Mouse (Mus musculus) kidney, postnatal 0 days (tissue): ENCODE results near the gene Nfu1. TPM values are rescaled to one million over a fixed set of nuclear protein-coding genes. Genes with fewer than 3 reads are reported as not detected.

Experiments
- ATAC-seq: fragments of 200-750 bp; cut with Nextera tagmentation; replicated peaks from 2 replicates; pipeline ENCODE4 v1.8.0; 2017; ENCODE audit warnings: low read depth, moderate number of reproducible peaks, moderate TSS enrichment, moderate library complexity; ENCODE audit not compliant: low FRiP score
- DNase-seq: peaks from one replicate; pipeline ENCODE4 v3.0.0-alpha.2; 2016; ENCODE audit warnings: low spot score
- H3K27ac ChIP-seq: fragments of 300-500 bp; sonication (generic); 2 replicates; pipeline ENCODE4 v1.5.1; 2014; ENCODE audit warnings: mild to moderate bottlenecking
- H3K27me3 ChIP-seq: fragments of 300-500 bp; sonication (generic); 2 replicates; pipeline ENCODE4 v1.6.1; 2014; ENCODE audit warnings: low read length, mixed read lengths; ENCODE audit not compliant: insufficient read depth
- H3K36me3 ChIP-seq: fragments of 300-500 bp; sonication (generic); 2 replicates; pipeline ENCODE4 v1.6.1; 2014; ENCODE audit warnings: low read length, mixed read lengths; ENCODE audit not compliant: insufficient read depth
- H3K4me1 ChIP-seq: fragments of 300-500 bp; sonication (generic); replicated peaks from 2 replicates; pipeline ENCODE4 v1.6.1; 2014; ENCODE audit warnings: antibody characterized with exemption, low read length, mixed read lengths; ENCODE audit not compliant: insufficient read depth
- H3K4me2 ChIP-seq: fragments of 300-500 bp; sonication (generic); 2 replicates; pipeline ENCODE4 v1.6.1; 2014; ENCODE audit warnings: mild to moderate bottlenecking, low read length, moderate library complexity, mixed read lengths
- H3K4me3 ChIP-seq: fragments of 300-500 bp; sonication (generic); replicated peaks from 2 replicates; pipeline ENCODE4 v1.5.1; 2014; ENCODE audit warnings: low read depth, low read length
- H3K9ac ChIP-seq: fragments of 300-500 bp; sonication (generic); 2 replicates; pipeline ENCODE4 v1.6.1; 2014; ENCODE audit warnings: low read depth, low read length
- H3K9me3 ChIP-seq: fragments of 300-500 bp; sonication (generic); replicated peaks from 2 replicates; pipeline ENCODE4 v1.6.1; 2016; ENCODE audit warnings: low read length, inconsistent platforms, mixed read lengths
- CTCF ChIP-seq: IDR thresholded peaks from 2 replicates; pipeline ENCODE4 v1.5.1; 2016; ENCODE audit warnings: antibody characterized with exemption, low read depth, mild to moderate bottlenecking, moderate library complexity
- WGBS: fragments of 180-500 bp; shearing (Covaris S2); extraction: QIAGEN DNeasy Blood & Tissue Kit; methylation state at CpG from one replicate; pipeline ENCODE4 v1.1.7; 2014; 5-methylcytosine and 5-hydroxymethylcytosine counted together
- polyA plus RNA-seq: library from polyadenylated mRNA; unstranded; fragments of >200 nt; fragmentation: Nextera tagmentation; extraction: Ambion mirVana; gene quantifications from 2 replicates; pipeline ENCODE4 v1.2.1, GENCODE M21; 2015

Nfu1 gene
- polyA plus RNA-seq, 1 experiment from 2014 or later: 115 TPM

GRCm38 (mm10) chr6:87032401-87032800 is 23.4 kb downstream of the Nfu1 start:
- DNase-seq (no peak), ATAC-seq (no peak)
- Histone ChIP-seq H3K9me3 (no peaks in the 10 kb centered on the region), H3K27ac (no peak overlapping the region), H3K27me3 (no peaks in the 10 kb centered on the region), H3K4me2 (no peak overlapping the region), H3K9ac (no peak overlapping the region), H3K4me1 (no peaks in the 10 kb centered on the region), H3K36me3 (no peaks in the 10 kb centered on the region; the same call in 1 of the 2 replicates), H3K4me3 (no peak overlapping the region)
- 93% methylated on average over 3 of the region's 3 CpGs for WGBS
- no peak for TF ChIP-seq CTCF

GRCm38 (mm10) chr6:87034395-87034794 is 25.4 kb downstream of the Nfu1 start:
- H3K9ac ChIP-seq: no peak overlapping the region
- no peak for TF ChIP-seq CTCF
- ATAC-seq (no peak), DNase-seq (no peak)
- 72% methylated on average over 3 of the region's 3 CpGs for WGBS
- no peak overlapping the region for H3K4me3 ChIP-seq
- no peak overlapping the region for H3K27ac ChIP-seq
- no peak overlapping the region for H3K4me2 ChIP-seq
- no peaks in the 10 kb centered on the region for H3K9me3 ChIP-seq
- H3K4me1 ChIP-seq: no peaks in the 10 kb centered on the region
- no peaks in the 10 kb centered on the region for H3K36me3 ChIP-seq
- H3K27me3 ChIP-seq: no peaks in the 10 kb centered on the region

GRCm38 (mm10) chr6:87037826-87038620 is 29.0 kb downstream of the Nfu1 start:
- Histone ChIP-seq H3K4me1 (no peaks in the 10 kb centered on the region), H3K4me3 (no peak overlapping the region), H3K4me2 (no peak overlapping the region), H3K27ac (no peak overlapping the region), H3K9me3 (no peaks in the 10 kb centered on the region), H3K36me3 (no peaks in the 10 kb centered on the region), H3K9ac (no peak overlapping the region), H3K27me3 (no peaks in the 10 kb centered on the region)
- WGBS: 86% methylated on average over 10 of the region's 10 CpGs
- no peak for ATAC-seq
- no peak for DNase-seq
- TF ChIP-seq CTCF: no peak

- Histone ChIP-seq H3K36me3 (no peaks in the 10 kb centered on the region), H3K4me2 (no peak overlapping the region), H3K4me3 (no peak overlapping the region), H3K9ac (no peak overlapping the region), H3K27ac (no peak overlapping the region), H3K27me3 (no peaks in the 10 kb centered on the region), H3K9me3 (no peaks in the 10 kb centered on the region), H3K4me1 (peaks cover 7% of the 10 kb centered on the region; the same call in 1 of the 2 replicates)
- WGBS: 87% methylated on average over 8 of the region's 8 CpGs
- DNase-seq: no peak
- TF ChIP-seq CTCF: no peak
- no peak for ATAC-seq
Observed at GRCm38 (mm10) chr6:87039161-87039560, 30.1 kb downstream of the Nfu1 start.

GRCm38 (mm10) chr6:87040971-87041370 is 31.9 kb downstream of the Nfu1 start:
- TF ChIP-seq CTCF: no peak
- no peaks in the 10 kb centered on the region for H3K9me3 ChIP-seq
- peaks cover 7% of the 10 kb centered on the region; the same call in 1 of the 2 replicates for H3K4me1 ChIP-seq
- ATAC-seq: no peak
- H3K27ac ChIP-seq: no peak overlapping the region
- H3K9ac ChIP-seq: no peak overlapping the region
- H3K27me3 ChIP-seq: no peaks in the 10 kb centered on the region
- WGBS: 80% methylated on average over 4 of the region's 4 CpGs
- H3K4me2 ChIP-seq: no peak overlapping the region
- no peak for DNase-seq
- no peaks in the 10 kb centered on the region for H3K36me3 ChIP-seq
- no peak overlapping the region for H3K4me3 ChIP-seq

- Histone ChIP-seq H3K4me3 (no peak overlapping the region), H3K9ac (no peak overlapping the region), H3K27ac (no peak overlapping the region), H3K9me3 (no peaks in the 10 kb centered on the region), H3K4me1 (peaks cover 7% of the 10 kb centered on the region; the same call in 1 of the 2 replicates), H3K4me2 (0 out of 2 replicates have a peak overlapping the region, but pooled peaks have one; percentile 77), H3K36me3 (no peaks in the 10 kb centered on the region), H3K27me3 (no peaks in the 10 kb centered on the region)
- DNase-seq: no peak
- no peak for TF ChIP-seq CTCF
- ATAC-seq: no peak
- 92% methylated on average over 7 of the region's 7 CpGs for WGBS
Observed at GRCm38 (mm10) chr6:87041431-87041830, 32.4 kb downstream of the Nfu1 start.
